Mouse (Mus musculus): ENCODE data around the gene Lpo. TPM values are rescaled to one million over a fixed set of nuclear protein-coding genes. Genes with fewer than 3 reads are reported as not detected.

Gene Lpo
- polyA plus RNA-seq, 1 experiment from 2014 or later = 0.42 TPM

DNA sequence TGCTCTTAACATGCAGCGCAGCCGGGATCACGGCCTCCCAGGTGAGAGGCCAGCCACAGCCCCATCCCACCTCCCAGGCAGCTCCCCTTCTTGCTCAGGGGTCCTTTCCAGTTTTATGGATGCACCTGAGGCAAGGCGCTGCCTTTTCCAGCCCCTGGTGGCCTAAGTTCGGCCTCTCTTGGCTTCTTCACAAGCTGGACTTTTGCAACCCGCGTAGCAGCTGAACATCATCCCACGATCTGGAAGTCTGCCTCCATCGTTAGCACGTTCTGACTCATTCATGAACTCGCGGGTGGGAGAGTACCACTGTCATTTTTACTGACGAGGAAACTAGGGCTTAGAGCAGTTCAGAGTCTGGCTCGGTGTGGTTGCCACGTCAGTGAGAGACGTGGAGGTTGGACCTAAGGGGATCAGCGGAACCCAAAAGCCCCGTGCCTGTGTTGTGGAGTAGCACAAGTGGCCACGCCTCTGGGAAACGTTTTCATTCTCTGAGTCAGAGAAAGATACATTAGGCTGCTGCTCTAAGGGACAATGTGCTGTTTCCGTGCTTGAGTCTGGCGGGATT, 26.3 kb downstream of the Lpo start:
- 86% methylated on average over 22 of the region's 22 CpGs for whole genome bisulfite sequencing
- Histone ChIP-seq H3K4me1 (peaks cover 2% of the 10 kb centered on the region; the same call in 1 of the 2 replicates), H3K9ac (no peak overlapping the region), H3K9me3 (no peaks in the 10 kb centered on the region), H3K4me2 (replicated peaks) (no peak overlapping the region), H3K4me3 (no peak overlapping the region), H3K36me3 (no peaks in the 10 kb centered on the region), H3K27ac (no peak overlapping the region), H3K27me3 (replicated peaks) (no peaks in the 10 kb centered on the region)
- ATAC-seq (ENCODE audit: low FRiP score, low read depth) = no peak

DNA sequence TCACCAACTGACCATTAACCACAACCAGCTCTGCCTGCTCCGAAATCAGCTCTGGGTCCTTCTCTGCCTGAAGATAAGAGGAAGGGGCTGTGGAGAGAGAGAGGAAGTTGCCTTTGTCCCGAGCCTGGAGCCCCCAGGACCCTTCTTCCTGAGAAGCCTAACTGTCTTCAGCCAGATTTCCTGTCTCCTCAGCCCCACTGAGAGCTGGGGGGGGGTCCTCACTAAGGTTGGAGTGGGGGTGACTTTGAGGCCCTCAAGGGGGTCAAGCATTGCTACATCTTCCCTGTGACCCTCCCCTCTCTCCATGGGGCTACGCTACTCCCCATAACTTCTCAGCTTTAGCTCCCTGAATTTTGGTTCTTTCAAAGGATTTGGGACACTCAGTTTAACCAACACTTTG, 34.6 kb downstream of the Lpo start, which contains the start of gene Mpo:
Gene Mpo, plus strand, starts transcription at position 122 of the 400 bp plus-strand sequence.
- H3K36me3 ChIP-seq = no peaks in the 10 kb centered on the region
- WGBS = 59% methylated on average over 3 of the region's 3 CpGs
- no peaks in the 10 kb centered on the region for H3K27me3 ChIP-seq (replicated peaks)
- no peak within 1 kb of the TSS for H3K4me2 ChIP-seq (replicated peaks)
- H3K4me3 ChIP-seq = no peak within 1 kb of the TSS
- no peaks in the 10 kb centered on the region for H3K4me1 ChIP-seq
- no peaks in the 10 kb centered on the region for H3K9me3 ChIP-seq
- ATAC-seq (ENCODE audit: low FRiP score, low read depth) = no peak
- no peak within 1 kb of the TSS for H3K9ac ChIP-seq
- H3K27ac ChIP-seq = no peak within 1 kb of the TSS

DNA sequence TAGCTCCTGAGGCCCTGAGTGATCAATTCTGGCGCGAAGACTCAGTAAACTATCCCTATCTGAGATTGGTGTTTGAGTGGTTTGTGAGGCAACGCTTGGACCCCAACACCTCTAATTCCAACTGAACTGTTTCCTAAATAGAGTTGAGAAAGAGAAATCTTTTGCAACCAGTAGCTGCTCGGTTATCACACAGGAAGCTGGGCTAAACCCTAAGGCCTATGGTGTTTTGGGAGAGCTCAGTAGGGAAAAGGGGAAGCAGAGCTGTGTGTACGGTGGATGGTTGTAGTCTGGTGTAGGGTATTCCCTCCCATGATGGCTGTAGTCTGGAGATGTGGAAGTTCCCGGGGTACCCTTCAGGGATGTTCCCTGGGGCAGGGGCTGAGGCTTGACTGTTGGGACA, 38.0 kb downstream of the Lpo start:
- H3K36me3 ChIP-seq = peaks cover 3% of the 10 kb centered on the region; the same call in 1 of the 2 replicates
- no peak overlapping the region for H3K4me3 ChIP-seq
- no peak for ATAC-seq (ENCODE audit: low FRiP score, low read depth)
- no peaks in the 10 kb centered on the region for H3K9me3 ChIP-seq
- no peak overlapping the region for H3K27ac ChIP-seq
- 87% methylated on average over 6 of the region's 6 CpGs for WGBS
- H3K4me1 ChIP-seq = no peaks in the 10 kb centered on the region
- no peaks in the 10 kb centered on the region for H3K27me3 ChIP-seq (replicated peaks)
- no peak overlapping the region for H3K9ac ChIP-seq
- no peak overlapping the region for H3K4me2 ChIP-seq (replicated peaks)

DNA sequence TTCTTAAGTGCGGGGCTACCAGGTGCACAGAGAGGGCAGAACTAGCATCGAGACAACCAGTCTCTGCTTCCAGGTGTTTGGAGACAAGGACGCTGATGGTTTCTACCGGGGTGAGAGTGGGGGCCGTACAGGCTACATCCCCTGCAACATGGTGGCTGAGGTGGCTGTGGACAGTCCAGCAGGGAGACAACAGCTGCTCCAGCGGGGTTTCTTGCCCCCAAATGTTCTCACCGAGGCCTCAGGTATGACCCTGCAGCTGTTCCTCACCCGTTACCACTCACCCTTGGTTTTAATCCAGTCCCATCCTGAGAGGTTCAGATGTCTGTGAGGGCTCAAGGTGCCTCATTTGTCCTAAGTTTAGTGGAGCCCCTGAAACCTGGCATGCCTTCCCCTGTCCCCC, 48.0 kb downstream of the Lpo start:
- H3K4me1 ChIP-seq = peaks cover 14% of the 10 kb centered on the region
- WGBS = 90% methylated on average over 8 of the region's 8 CpGs

DNA sequence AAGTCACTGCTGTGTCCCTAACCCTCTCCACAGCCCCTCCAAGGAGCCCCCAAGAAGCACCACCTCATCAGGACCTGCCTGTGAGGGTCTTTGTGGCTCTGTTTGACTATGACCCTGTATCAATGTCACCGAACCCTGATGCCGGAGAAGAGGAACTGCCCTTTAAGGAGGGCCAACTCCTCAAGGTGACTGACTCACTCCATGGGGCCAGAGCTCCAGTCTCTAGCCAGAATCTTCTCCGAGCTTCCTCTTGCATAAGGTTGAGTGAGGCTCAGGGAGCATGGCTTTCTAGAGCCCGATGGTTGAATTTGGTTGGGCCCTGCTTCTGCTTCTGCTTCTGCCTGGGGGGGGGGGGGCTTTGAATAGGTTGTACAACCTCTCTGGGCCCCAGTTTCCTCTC, 48.7 kb downstream of the Lpo start:
- Histone ChIP-seq H3K9me3 (no peaks in the 10 kb centered on the region), H3K27ac (no peak overlapping the region), H3K36me3 (peaks cover 22% of the 10 kb centered on the region), H3K27me3 (replicated peaks) (peaks cover 14% of the 10 kb centered on the region), H3K4me3 (no peak overlapping the region), H3K4me2 (replicated peaks) (no peak overlapping the region), H3K4me1 (peaks cover 14% of the 10 kb centered on the region), H3K9ac (no peak overlapping the region)
- no peak for ATAC-seq (ENCODE audit: low FRiP score, low read depth)
- WGBS = 87% methylated on average over 4 of the region's 4 CpGs

More for the DNA sequence above, 48.0 kb downstream of the Lpo start:
- H3K9me3 ChIP-seq = no peaks in the 10 kb centered on the region
- peaks cover 14% of the 10 kb centered on the region for H3K27me3 ChIP-seq (replicated peaks)
- no peak overlapping the region for H3K27ac ChIP-seq
- H3K9ac ChIP-seq = no peak overlapping the region
- no peak overlapping the region for H3K4me3 ChIP-seq
- ATAC-seq (ENCODE audit: low FRiP score, low read depth) = no peak
- no peak overlapping the region for H3K4me2 ChIP-seq (replicated peaks)
- peaks cover 19% of the 10 kb centered on the region for H3K36me3 ChIP-seq

GRCm38 (mm10) chr11:87778915-87779314, 49.2 kb downstream of the Lpo start:
- H3K4me1 ChIP-seq = peaks cover 14% of the 10 kb centered on the region
- peak overlapping the region; percentile 66 for H3K4me2 ChIP-seq (replicated peaks)
- no peaks in the 10 kb centered on the region for H3K9me3 ChIP-seq
- H3K9ac ChIP-seq = 0 out of 2 replicates have a peak overlapping the region, but pooled peaks have one; percentile 29
- 46% methylated on average over 12 of the region's 12 CpGs for whole genome bisulfite sequencing
- peak; percentile 23; the same call in 1 of the 2 replicates for ATAC-seq (ENCODE audit: low FRiP score, low read depth)
- H3K27me3 ChIP-seq (replicated peaks) = peaks cover 14% of the 10 kb centered on the region
- H3K36me3 ChIP-seq = peaks cover 22% of the 10 kb centered on the region
- peak overlapping the region; percentile 26; the same call in 1 of the 2 replicates for H3K4me3 ChIP-seq
- no peak overlapping the region for H3K27ac ChIP-seq

- no peaks in the 10 kb centered on the region for H3K9me3 ChIP-seq
- 10% methylated on average over 32 of the region's 32 CpGs for WGBS
- peak overlapping the region; percentile 26 for H3K4me3 ChIP-seq
- H3K36me3 ChIP-seq = peaks cover 22% of the 10 kb centered on the region
- H3K9ac ChIP-seq = peak overlapping the region; percentile 29; the same call in 1 of the 2 replicates
- no peak overlapping the region for H3K27ac ChIP-seq
- peaks cover 14% of the 10 kb centered on the region for H3K27me3 ChIP-seq (replicated peaks)
- ATAC-seq (ENCODE audit: low FRiP score, low read depth) = peak; percentile 67; the same call in 1 of the 2 replicates
- H3K4me1 ChIP-seq = peaks cover 14% of the 10 kb centered on the region
- peak overlapping the region; percentile 66 for H3K4me2 ChIP-seq (replicated peaks)
Observed at GRCm38 (mm10) chr11:87778100-87778765, 49.9 kb downstream of the Lpo start.

GRCm38 (mm10) chr11:87772354-87772753, 55.7 kb downstream of the Lpo start:
- WGBS = 89% methylated on average over 3 of the region's 3 CpGs
- ATAC-seq (ENCODE audit: low FRiP score, low read depth) = no peak
- Histone ChIP-seq H3K4me1 (no peaks in the 10 kb centered on the region), H3K4me3 (no peak overlapping the region), H3K9ac (no peak overlapping the region), H3K9me3 (no peaks in the 10 kb centered on the region), H3K27ac (no peak overlapping the region), H3K27me3 (replicated peaks) (peaks cover 1% of the 10 kb centered on the region), H3K36me3 (peaks cover 30% of the 10 kb centered on the region), H3K4me2 (replicated peaks) (no peak overlapping the region)

- Histone ChIP-seq H3K36me3 (peaks cover 17% of the 10 kb centered on the region), H3K27ac (no peak overlapping the region), H3K9ac (no peak overlapping the region), H3K27me3 (replicated peaks) (peaks cover 12% of the 10 kb centered on the region), H3K4me1 (no peaks in the 10 kb centered on the region), H3K9me3 (no peaks in the 10 kb centered on the region), H3K4me2 (replicated peaks) (no peak overlapping the region), H3K4me3 (no peak overlapping the region)
- WGBS = 63% methylated on average over 3 of the region's 3 CpGs
- ATAC-seq (ENCODE audit: low FRiP score, low read depth) = no peak
Observed at GRCm38 (mm10) chr11:87770989-87771388, 57.1 kb downstream of the Lpo start.

DNA sequence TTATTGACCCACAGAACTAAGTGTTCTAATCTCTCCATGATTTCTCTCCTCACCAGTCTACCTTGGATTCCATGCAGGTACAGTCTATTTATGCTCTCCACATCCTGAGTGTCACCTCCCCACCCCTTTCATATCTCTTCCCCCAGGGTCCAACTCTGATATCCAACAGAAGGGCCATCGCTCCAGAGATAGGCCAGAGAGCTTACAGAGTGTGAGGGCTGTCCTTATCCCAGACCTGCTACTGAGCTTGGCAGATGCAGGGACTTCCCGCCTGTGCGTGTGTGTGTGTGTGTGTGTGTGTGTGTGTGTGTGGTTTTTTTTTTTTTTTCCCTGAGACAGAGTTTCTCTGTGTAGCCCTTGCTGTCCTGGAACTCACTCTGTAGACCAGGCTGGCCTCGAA, 59.3 kb downstream of the Lpo start:
- Histone ChIP-seq H3K9ac (no peak overlapping the region), H3K9me3 (no peaks in the 10 kb centered on the region), H3K36me3 (0 out of 2 replicates have a peak, but pooled peaks cover 8% of the 10 kb centered on the region), H3K27ac (no peak overlapping the region), H3K4me1 (peaks cover 13% of the 10 kb centered on the region), H3K27me3 (replicated peaks) (peaks cover 35% of the 10 kb centered on the region), H3K4me3 (no peak overlapping the region), H3K4me2 (replicated peaks) (no peak overlapping the region)
- 81% methylated on average over 4 of the region's 4 CpGs for WGBS
- no peak for ATAC-seq (ENCODE audit: low FRiP score, low read depth)

DNA sequence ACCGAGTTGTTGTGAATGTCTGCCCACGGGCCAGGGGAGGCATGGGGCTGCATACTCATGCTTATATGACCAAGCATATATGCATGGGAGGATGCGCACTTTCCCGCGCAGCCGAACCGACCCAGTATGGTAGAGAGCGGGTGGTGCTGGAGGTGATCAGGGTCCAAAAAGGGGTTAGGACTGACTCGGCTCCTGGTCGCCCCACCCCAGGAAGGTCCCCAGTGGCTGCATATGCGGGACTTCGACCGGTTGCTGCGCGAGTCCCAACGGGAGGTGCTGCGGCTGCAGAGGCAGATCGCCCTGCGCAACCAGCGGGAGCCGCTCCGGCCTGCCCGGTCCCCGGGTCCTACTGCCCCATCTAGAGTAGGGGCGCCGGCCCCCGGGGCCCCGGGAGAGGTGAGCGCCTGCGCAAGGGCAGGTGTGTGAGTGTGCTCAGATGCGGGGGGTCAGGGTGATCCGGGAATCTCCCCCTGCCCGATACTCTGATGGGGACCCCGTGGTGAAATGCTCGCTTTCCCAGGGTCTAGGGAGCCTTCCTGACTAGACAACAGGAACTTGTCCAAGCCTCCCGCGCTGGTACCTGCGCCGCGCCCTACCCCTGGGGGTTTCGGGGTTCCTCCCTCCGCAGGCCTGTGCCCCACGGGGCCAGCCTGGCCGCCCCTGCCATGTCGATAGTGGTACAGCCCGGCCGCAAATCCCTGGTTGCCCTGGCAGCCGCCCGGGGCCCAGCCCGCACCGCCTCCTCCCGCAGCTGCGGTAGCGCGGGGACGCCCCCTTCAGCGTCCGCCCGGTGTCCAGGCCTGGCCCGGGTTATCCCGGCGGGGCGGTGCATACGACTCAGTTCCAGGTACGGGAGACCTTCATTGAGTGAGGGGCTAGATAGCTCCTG, 63.9 kb downstream of the Lpo start:
- Histone ChIP-seq H3K4me1 (peaks cover 42% of the 10 kb centered on the region), H3K4me2 (replicated peaks) (peak overlapping the region; percentile 96), H3K9ac (peak overlapping the region; percentile 70), H3K27ac (no peak overlapping the region), H3K9me3 (no peaks in the 10 kb centered on the region), H3K4me3 (peak overlapping the region; percentile 64), H3K27me3 (replicated peaks) (peaks cover 70% of the 10 kb centered on the region), H3K36me3 (no peaks in the 10 kb centered on the region)
- WGBS = under 1% methylated on average over 65 of the region's 65 CpGs
- ATAC-seq (ENCODE audit: low FRiP score, low read depth) = peak; percentile 51

- 1% methylated on average over 17 of the region's 17 CpGs for WGBS
- Histone ChIP-seq H3K4me1 (peaks cover 42% of the 10 kb centered on the region), H3K4me2 (replicated peaks) (peak overlapping the region; percentile 96), H3K36me3 (no peaks in the 10 kb centered on the region), H3K27me3 (replicated peaks) (peaks cover 70% of the 10 kb centered on the region), H3K9ac (peak overlapping the region; percentile 70), H3K9me3 (no peaks in the 10 kb centered on the region), H3K4me3 (peak overlapping the region; percentile 64), H3K27ac (no peak overlapping the region)
- ATAC-seq (ENCODE audit: low FRiP score, low read depth) = peak; percentile 48
Observed at GRCm38 (mm10) chr11:87763511-87763987, 64.5 kb downstream of the Lpo start.

Measured in neural tube, embryonic 12.5 days (tissue).